Mouse (Mus musculus) embryonic stem cell, embryonic (primary cell): ENCODE measurements around the gene 4922502D21Rik.
"Not testable (repeated sequence)": the region's sequence is repeated elsewhere in the genome, so short reads cannot be mapped to it uniquely, and the experiment has no call there.

ENCODE experiments used
- CTCF ChIA-PET, 4 experiments: fragments of 300-600 bp in 2 of 4; fragments of 350-600 bp in 2 of 4; sonication (Branson Sonifier 250); formaldehyde crosslinking; loops; one replicate each; lab custom pipeline; 2022; ENCODE audit warnings: inconsistent platforms in 2 of 4; lab: Charles Lee
- POLR2A ChIA-PET, 4 experiments: fragments of 300-600 bp in 2 of 4; fragments of 350-600 bp in 2 of 4; sonication (Branson Sonifier 250); formaldehyde crosslinking; loops; one replicate each; lab custom pipeline; 2022; ENCODE audit warnings: antibody characterized with exemption in 4 of 4, inconsistent platforms in 1 of 4; lab: Charles Lee

The 4922502D21Rik gene

GRCm38 (mm10) chr6:129331610-129332009 is at the start of gene 4922502D21Rik:
4922502D21Rik (minus strand) TSS chr6:129331796.
- CTCF ChIA-PET: interaction anchor here in 1 of 4 experiments (3.2 kb wide), 1 partner anchor 34 kb away, joined by 27 read pairs; no protein-coding TSS in a partner anchor
- POLR2A ChIA-PET: no interaction called here

- CTCF ChIA-PET: no interaction called here
- POLR2A ChIA-PET: no interaction called here
Measured at GRCm38 (mm10) chr6:129380454-129380853, 48.9 kb upstream of the 4922502D21Rik start.

GRCm38 (mm10) chr6:129374937-129375471 is 43.4 kb upstream of the 4922502D21Rik start:
- ChIA-PET CTCF (no interaction called here), POLR2A (no interaction called here)

- ChIA-PET POLR2A (no interaction called here), CTCF (no interaction called here)
Measured at GRCm38 (mm10) chr6:129369374-129370132, 38.0 kb upstream of the 4922502D21Rik start.

- CTCF ChIA-PET: interaction anchor here in 3 of 4 experiments (0.6 to 2.4 kb wide), 18 partner anchors 12 to 558 kb away, joined by 3 to 27 read pairs (median 3); partner anchors contain the start of gene 4922502D21Rik (in 1 of the 3)
- POLR2A ChIA-PET: interaction anchor here in 1 of 4 experiments (0.6 kb wide), 1 partner anchor 700 kb away, joined by 4 read pairs; no protein-coding TSS in a partner anchor
Measured at GRCm38 (mm10) chr6:129365959-129366359, 34.4 kb upstream of the 4922502D21Rik start.

GRCm38 (mm10) chr6:129363942-129364341 is 32.3 kb upstream of the 4922502D21Rik start:
- ChIA-PET CTCF (interaction anchor here (0.6 to 2.1 kb wide), 11 partner anchors 12 to 514 kb away, joined by 3 to 17 read pairs (median 5); no protein-coding TSS in a partner anchor), POLR2A (interaction anchor here in 2 of 4 experiments (0.8 to 2.1 kb wide), 2 partner anchors 14 kb away, joined by 3 to 11 read pairs; no protein-coding TSS in a partner anchor)

- CTCF ChIA-PET: no interaction called here
Measured at GRCm38 (mm10) chr6:129359515-129359914, 27.9 kb upstream of the 4922502D21Rik start.

GRCm38 (mm10) chr6:129356430-129356829 is 24.8 kb upstream of the 4922502D21Rik start:
- CTCF ChIA-PET: no interaction called here
- POLR2A ChIA-PET: no interaction called here

More at GRCm38 (mm10) chr6:129359515-129359914, 27.9 kb upstream of the 4922502D21Rik start:
- POLR2A ChIA-PET: interaction anchor here in 1 of 4 experiments (0.7 kb wide), 1 partner anchor 321 kb away, joined by 3 read pairs; no protein-coding TSS in a partner anchor

GRCm38 (mm10) chr6:129355774-129356173 is 24.2 kb upstream of the 4922502D21Rik start:
- POLR2A ChIA-PET: no interaction called here
- CTCF ChIA-PET: interaction anchor here in 1 of 4 experiments (1.4 kb wide), 1 partner anchor 22 kb away, joined by 4 read pairs; no protein-coding TSS in a partner anchor

DNA sequence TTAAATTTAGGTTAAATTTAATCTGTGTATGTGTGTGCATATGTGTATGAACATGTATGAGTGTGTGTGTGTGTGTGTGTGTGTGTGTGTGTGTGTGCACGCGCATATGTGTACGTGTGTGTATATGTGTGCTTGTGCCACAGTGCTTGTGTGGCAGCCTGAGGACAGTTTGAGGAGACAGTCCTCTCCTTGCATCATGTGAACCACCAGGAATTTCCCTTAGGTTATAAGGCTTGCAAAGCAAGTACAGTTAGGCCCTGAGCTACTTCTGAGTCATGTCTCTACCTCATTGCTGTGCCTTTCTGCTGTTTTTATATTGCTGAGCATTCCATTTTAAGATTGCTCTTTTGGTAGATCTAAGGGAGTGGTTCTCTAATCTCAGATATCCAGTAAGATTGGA is 19.5 kb upstream of the 4922502D21Rik start:
- ChIA-PET CTCF (interaction anchor here in 1 of 4 experiments (1.0 kb wide), 1 partner anchor 13 kb away, joined by 4 read pairs; no protein-coding TSS in a partner anchor), POLR2A (no interaction called here)

DNA sequence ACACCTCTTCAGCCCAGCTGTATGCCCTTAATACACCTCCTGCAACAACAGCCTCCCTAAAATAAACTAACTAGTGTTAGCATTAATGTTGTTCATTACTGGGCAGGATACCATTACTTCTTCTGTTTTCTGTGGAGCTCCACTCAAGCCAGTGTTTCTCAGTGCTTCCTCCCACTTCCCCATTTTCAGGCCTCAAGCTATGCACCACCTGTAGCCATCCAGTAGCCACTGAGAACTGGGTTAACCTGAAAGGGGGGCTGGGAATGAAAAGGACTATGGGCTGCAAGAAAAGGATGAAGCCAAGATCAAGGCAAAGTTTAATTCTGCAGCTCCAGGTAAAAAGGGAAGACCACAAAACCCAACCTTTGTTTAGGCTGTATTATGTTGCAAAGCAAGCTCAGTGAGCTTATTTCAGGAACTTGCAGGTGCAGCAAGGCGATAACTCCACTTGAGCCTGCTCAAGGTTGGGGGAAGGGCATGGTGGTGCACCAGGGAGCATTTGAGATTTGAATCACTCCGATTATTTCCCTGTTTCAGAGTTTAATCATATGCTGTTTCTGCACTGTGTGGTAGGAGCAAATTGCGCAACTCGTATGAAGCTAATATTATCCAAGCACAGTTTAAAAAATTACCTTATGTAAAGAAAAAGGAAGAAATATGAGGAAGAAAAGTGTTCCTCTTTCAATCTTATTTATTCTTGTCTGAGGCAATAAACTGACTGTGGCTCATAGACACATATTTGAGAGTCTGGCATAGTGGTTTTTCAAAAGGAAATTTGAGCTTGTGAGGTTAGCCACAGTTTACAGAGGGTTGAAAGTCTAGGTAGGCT is 18.1 kb upstream of the 4922502D21Rik start:
- ChIA-PET POLR2A (interaction anchor here in 2 of 4 experiments (1.1 to 1.4 kb wide), 4 partner anchors 11 to 183 kb away, joined by 3 to 11 read pairs (median 4); partner anchors contain the start of gene Gabarapl1 (in 1 of the 2)), CTCF (interaction anchor here in 3 of 4 experiments (1.0 to 2.6 kb wide), 5 partner anchors 16 to 101 kb away, joined by 3 to 8 read pairs (median 4); no protein-coding TSS in a partner anchor)

GRCm38 (mm10) chr6:129344408-129344807 is 12.8 kb upstream of the 4922502D21Rik start:
- POLR2A ChIA-PET: no interaction called here
- CTCF ChIA-PET: interaction anchor here in 1 of 4 experiments (1.4 kb wide), 1 partner anchor 10 kb away, joined by 4 read pairs; no protein-coding TSS in a partner anchor

- CTCF ChIA-PET: interaction anchor here in 1 of 4 experiments (1.3 kb wide), 1 partner anchor 9 kb away, joined by 3 read pairs; no protein-coding TSS in a partner anchor
- POLR2A ChIA-PET: not testable (repeated sequence)
Measured at GRCm38 (mm10) chr6:129342391-129342790, 10.8 kb upstream of the 4922502D21Rik start, which contains the start of gene Clec12a. Clec12a (plus strand) TSS chr6:129342691.

- ChIA-PET POLR2A (no interaction called here), CTCF (no interaction called here)
Measured at GRCm38 (mm10) chr6:129337751-129338150, 6.2 kb upstream of the 4922502D21Rik start.

DNA sequence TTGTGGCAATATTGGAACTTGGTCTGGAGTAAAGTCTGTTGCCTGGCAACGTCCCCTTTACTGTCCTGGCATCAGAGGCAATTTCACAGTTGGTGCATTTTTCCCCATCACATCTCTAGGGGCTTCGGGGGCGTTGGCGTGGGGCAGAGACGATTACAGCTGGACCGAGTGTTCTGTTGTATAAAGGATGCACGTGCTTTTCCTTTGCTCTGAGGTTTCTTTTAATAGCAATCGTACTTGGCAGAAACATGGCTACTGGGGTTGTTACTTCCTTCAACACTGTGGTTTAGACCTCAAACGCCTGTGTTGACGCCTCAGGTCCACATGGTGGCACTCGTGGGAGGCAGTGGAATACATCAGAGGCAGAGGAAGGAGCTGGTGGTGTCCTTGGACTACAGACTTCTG is 2.1 kb upstream of the 4922502D21Rik start:
- POLR2A ChIA-PET: no interaction called here
- CTCF ChIA-PET: interaction anchor here (0.6 to 3.2 kb wide), 19 partner anchors 9 to 229 kb away, joined by 3 to 27 read pairs (median 4); partner anchors contain the start of gene Clec12a (in 1 of the 4)

DNA sequence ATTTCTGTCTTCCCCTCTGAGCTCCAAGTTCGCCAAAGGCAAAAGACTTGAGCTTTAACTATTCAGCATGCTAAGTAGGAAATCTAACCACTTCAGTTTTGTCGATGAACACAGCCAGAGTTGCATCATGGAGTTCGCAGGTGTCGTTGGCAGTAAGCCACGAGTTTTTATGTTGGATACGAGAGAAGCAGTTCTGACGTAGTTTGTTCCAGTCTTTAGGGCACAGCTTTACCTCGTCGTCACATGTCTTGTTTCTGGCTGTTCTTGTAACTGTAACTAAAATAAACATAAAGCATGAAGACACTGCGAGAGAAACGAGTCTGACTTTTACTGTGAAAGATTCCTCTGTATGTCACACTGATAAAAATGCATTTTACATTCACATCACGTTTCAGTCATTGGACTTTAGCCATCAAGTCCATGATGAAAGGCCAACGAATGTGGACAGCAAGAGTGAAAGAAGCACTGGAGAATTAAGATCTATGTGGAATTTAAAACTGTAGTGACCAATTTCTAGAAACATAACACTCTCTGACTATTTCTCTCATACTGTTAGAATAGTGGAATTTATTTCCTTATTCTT is 4.9 kb downstream of the 4922502D21Rik start:
- POLR2A ChIA-PET: no interaction called here
- CTCF ChIA-PET: interaction anchor here in 1 of 4 experiments (0.9 kb wide), 1 partner anchor 39 kb away, joined by 3 read pairs; no protein-coding TSS in a partner anchor

DNA sequence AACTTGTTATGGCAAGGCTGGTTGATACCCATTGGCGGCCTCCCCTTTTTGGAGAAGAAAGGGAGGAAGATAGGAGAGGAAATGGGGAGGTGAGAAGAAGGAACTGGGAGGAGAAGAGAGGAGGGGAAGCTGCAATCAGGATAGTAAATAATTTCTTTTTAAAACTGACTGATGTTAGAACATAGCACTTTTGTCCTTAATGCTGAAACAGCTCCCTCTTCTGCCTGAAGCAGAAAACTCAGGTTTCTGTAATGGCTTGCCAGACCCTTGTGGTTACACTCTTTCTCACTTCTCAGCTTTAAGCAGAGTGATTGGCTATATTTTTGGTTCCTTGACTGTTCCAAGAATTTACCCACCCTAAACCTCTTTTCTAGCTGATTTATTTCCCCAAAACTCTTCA is 5.6 kb downstream of the 4922502D21Rik start:
- POLR2A ChIA-PET: no interaction called here
- CTCF ChIA-PET: interaction anchor here in 1 of 4 experiments (0.9 kb wide), 1 partner anchor 40 kb away, joined by 3 read pairs; no protein-coding TSS in a partner anchor

GRCm38 (mm10) chr6:129319331-129319730 is 12.3 kb downstream of the 4922502D21Rik start:
- POLR2A ChIA-PET: no interaction called here
- CTCF ChIA-PET: no interaction called here
